Mouse (Mus musculus) E14TG2a.4 (cell line): Measurements from ENCODE around the gene Ano10.

Source experiments
- CTCF ChIP-seq: conservative IDR thresholded peaks from 2 replicates; pipeline ENCODE4 v1.5.1; 2014; ENCODE audit warnings: low read length
- NANOG ChIP-seq: IDR thresholded peaks from 2 replicates; pipeline ENCODE4 v1.6.1; 2014; ENCODE audit warnings: borderline replicate concordance, low read length, mixed read lengths
- POU5F1 ChIP-seq: IDR thresholded peaks from 2 replicates; pipeline ENCODE4 v1.6.1; 2014; ENCODE audit warnings: low read length, borderline replicate concordance

- TF ChIP-seq CTCF (no peak), NANOG (no peak), POU5F1 (no peak)
These were observed 106.7 kb downstream of the Ano10 start for GRCm38 (mm10) chr9:122187451-122187921.
